Mouse (Mus musculus) cerebellum, adult 9-10 months (tissue): ENCODE measurements around the gene 1810010D01Rik.

Experiments
- DNase-seq: peaks from one replicate; pipeline ENCODE4 v3.0.0; 2022

The 1810010D01Rik gene

DNA sequence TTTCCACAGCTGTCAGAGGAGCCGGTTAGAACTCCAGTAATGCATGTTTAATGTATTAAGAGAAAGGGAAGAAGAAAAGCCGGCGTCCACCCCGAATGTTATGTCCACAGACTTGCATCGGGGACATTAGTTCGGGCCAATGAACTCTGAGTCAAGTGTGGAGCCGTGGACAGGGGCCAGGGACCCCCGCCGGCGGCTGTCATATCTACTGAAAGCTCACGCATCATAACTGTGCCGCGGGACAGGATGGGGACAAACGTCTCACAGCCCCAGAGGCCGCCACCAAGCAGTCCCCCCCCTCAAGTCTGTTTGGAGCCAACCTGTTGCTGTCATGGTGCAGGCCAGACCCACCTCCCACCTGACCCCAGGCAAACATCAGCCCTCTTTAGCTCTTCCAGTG is 34.4 kb downstream of the 1810010D01Rik start:
- no peak for DNase-seq

DNA sequence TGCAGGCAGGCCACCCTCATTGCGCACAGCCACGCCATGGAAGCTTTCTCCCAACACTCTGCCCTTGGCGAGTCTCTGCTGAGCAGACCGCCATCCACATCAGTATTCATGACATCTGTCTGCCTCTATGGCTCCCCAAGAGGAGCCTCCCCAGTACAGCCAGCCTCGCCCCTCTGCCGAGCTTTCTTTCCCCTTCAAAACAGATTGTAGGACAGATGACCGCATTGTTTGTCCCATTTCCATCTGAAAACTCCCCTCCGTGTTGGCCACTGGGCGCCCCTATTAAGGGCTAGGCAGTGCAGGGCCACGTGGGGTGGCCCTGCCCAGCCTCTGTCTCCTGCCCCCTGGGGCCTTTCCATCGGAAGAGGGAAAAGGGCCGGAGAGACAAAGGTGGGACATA is 34.8 kb downstream of the 1810010D01Rik start:
- DNase-seq, result no peak

DNA sequence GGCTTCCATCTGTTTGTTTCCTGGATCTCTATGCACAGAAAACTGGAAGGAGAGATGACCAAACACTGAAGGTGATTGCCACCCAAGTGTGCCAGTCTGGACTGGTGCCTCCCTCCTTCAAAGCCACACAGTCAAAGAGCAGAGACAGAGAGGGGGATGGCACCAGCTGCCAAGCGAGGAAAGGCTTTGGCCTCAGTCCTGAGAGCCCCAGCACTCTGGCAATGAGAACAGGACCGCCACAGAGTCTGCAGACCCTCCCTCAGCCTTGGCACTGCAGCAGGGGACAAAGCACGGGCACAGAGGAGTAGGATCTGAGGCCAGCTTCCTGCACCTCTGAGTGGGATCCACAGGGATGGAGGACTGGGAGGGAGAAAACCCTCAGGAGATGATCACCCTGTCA is 38.2 kb downstream of the 1810010D01Rik start:
- DNase-seq, result no peak

DNA sequence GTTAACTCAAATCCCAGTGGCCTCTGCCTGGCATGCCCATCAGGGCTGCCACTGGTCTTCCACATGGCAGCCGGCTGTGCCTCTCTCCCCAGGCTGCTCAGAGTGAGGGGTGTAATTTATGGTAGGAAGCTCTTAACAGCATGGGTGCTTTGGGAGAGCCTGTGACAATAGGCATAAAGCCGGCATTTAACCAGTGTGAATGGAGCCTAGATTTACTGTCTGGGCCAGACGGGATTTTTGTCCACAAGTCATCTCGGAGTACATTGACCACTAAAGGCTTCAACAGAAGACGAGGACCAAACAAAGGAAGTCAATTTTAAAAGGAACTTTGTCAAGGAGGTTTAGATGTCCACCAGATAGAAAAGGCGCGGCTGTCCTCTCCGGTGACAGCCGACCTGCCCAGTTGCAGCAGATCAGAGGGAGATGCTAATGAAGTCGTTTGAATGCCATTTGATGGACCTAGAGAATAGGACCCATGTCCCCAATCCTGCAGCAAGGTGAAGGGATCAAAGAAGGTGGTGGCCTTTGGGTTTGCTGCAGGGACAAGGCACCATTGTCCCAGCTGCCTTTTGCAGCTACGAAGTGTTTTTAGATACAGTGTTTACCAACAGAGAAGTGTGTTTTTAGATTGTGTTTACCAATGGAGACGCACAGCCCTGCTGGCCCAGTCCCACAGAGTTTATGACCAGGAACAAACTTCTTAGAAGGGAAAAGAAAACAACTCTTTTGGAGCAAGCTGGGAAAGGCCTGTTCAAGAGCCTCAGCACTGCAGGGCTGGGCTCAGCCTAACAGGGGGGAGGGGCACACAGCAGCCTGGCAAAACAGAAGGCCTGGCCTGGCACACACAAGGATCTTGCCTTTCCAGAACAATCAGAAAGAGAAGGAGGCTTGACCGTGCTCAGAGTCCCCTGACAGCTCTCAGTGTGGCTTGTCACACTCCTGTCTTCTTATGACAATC is 48.4 kb downstream of the 1810010D01Rik start:
- no peak for DNase-seq
